Mouse (Mus musculus) lung, postnatal 10 days (tissue): ENCODE measurements around the gene Gm3460.
"Not testable (repeated sequence)": the region's sequence is repeated elsewhere in the genome, so short reads cannot be mapped to it uniquely, and the experiment has no call there.

ENCODE experiments used
- DNase-seq: peaks from one replicate; pipeline ENCODE4 v3.0.0; 2021

The Gm3460 gene

DNA sequence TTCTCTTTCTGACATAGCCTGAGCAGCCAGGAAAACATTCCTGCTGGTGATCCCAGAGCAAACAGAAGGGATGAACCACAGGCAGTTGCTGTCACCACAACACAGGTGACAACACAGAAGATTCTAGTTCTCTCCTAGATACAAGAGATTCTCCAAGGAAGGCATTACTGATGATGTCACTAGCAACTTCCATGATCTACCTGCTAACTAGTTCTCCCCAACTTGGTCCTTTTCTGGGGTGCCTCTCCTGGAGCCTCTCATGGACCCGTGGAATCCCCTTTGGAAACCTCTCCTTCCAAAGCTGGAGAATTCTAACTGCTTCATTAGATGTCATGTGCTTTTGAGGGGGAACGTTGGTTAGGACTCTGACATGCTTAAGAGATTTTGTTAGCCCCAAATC is at the start of gene Gm3460:
Gene Gm3460, minus strand, starts transcription at position 101 of the 400 bp plus-strand sequence.
- not testable (repeated sequence) for DNase-seq

GRCm38 (mm10) chr14:6606436-6606835 is 15.8 kb downstream of the Gm3460 start:
- DNase-seq, result peak; percentile 1

- DNase-seq, result peak; percentile 11
These were observed 17.2 kb downstream of the Gm3460 start for GRCm38 (mm10) chr14:6605004-6605403.

- DNase-seq, result peak; percentile 12
These were observed 17.7 kb downstream of the Gm3460 start for GRCm38 (mm10) chr14:6604551-6604950.

GRCm38 (mm10) chr14:6590513-6590912 is 31.7 kb downstream of the Gm3460 start, which contains the start of gene Gm3629:
Gene Gm3629 (minus strand): TSS chr14:6590613.
- DNase-seq, result not testable (repeated sequence)
